Mouse (Mus musculus) c-Kit-positive CD71-positive TER-119-negative erythroid progenitor cells, embryonic 14.5 days (primary cell): ENCODE measurements at regions not wholly inside any gene's neighbourhood (a gene's known extent, or its start where the extent isn't known, plus 50 kb on each side); places are given as distances from the start of the nearest gene placed in this dataset.

ENCODE experiments used
- DNase-seq: peaks from one replicate; pipeline ENCODE4 v3.0.0-alpha.2; 2013; ENCODE audit warnings: low read depth

GRCm38 (mm10) chr3:100401080-100401479, 88.0 kb downstream of the Tent5c start:
- no peak for DNase-seq

- no peak for DNase-seq
These were observed 91.6 kb downstream of the Tent5c start for GRCm38 (mm10) chr3:100397491-100397890.

DNA sequence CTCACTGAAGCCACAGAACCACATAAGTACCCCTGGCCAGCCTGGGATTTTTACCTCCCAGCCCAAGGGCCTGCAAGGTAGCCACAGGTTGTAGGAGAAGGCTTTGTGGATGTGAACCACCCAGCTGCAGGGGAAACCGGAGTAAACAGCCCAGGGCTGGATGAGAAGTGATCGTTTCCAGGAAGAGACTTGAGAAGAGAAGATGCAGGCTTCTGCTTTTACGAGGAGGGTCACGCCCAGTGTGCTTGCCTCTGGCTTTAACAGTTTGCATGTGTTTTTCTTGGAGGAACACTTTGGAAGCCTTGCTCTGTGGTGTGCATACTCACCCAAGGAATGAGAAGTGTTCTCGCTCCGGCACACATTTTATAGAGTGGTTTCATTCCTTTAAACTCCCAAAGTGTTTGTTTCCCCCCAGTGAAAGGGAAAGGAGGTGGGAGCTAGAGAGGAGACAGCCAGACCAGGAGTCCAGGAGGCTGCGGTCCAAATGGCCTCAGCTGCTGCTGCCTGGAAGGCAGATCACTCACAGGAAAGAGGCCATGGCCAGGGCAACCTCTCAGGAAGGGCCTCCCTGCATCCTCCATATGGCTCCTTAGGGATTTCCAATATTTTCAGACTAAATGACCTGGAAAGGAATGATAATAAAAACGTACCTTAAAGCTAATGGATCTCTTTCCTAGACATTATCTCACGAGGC, 94.1 kb downstream of the Tent5c start:
- no peak for DNase-seq

- DNase-seq = no peak
These were observed 95.2 kb downstream of the Tent5c start for GRCm38 (mm10) chr3:100393956-100394355.

DNA sequence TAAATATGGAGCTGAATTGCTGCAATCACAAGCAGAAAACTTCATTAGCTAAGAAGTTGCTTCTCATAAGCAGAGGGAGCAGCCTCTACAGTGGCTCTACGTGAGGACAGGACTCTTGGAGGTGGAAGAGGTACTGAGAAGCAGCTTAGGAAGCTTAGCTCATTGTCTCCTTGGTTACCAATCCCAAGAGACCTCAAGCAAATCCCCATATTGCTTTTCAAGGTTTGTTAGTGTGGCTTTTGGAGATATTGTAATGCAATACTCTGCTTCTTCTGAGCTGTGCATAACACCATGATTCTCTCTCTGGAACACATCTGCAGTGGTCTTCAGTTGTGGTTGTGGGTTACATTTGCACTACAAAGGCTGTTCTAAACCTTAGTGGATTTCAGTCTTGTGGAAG, 106.9 kb downstream of the Tent5c start:
- no peak for DNase-seq

GRCm38 (mm10) chr3:100381363-100381762, 107.8 kb downstream of the Tent5c start:
- DNase-seq = no peak

DNA sequence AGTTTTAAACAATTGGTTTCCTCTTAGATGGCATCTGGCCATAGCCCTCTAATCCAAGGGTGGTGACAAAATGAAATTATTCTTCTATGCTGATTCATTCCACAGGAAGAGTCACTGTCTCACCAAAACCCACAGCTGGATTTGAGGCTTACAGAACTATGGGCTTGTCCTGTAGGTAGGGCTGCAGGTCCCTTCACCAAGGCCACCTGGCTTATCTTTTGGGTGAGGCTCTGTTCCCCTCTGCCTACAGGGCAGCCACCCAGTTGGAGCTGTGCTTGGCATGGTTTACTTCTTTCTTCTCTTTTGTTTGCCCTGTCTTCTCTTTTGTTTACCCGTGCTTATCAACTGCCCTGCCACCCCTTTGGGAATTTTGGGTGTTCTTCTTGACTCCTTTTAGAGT, 113.0 kb downstream of the Tent5c start:
- DNase-seq = no peak

DNA sequence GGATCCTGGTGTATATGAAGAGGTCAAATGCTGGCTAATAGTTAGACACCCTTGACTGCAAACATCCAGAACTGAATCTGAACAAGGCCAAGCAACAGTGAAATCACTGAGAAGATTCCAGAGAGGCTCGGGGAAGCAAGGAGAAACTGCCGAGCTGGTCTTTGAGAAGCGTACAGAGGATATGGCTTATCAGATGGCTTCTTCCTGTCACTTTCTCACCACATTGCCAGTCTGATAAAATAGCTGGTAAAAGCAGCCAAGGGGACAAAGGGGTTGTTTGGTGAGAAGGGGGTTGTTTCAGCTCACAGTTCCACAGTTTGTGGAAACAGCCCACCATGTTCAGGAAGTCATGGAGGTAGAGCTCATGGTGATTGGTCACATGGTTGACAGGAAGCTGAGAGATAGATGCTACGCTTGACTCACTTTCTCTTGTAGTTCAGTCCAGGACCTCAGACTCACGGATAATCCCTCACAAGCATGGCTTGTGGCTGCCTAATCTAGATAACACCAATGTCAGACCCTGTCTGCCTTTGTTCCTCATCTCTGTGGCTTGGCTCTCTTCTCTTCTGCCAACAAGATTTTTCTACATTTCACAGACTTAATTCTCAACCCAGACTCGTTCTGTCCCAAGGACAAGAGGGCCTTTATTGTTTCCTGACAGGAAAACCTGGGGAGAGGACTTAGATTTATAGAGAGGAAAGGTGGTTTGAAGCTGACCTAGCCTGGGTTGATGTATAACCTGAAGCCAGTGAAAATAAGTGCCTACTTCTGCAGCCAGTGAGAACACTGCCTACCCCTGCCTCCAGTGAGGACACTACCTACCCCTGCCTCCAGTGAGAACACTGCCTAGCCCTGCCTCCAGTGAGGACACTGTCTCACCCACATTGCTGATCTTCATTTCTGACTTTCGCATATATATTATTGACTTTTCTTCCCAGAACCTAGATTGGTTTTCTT, 122.0 kb downstream of the Tent5c start:
- DNase-seq = no peak

DNA sequence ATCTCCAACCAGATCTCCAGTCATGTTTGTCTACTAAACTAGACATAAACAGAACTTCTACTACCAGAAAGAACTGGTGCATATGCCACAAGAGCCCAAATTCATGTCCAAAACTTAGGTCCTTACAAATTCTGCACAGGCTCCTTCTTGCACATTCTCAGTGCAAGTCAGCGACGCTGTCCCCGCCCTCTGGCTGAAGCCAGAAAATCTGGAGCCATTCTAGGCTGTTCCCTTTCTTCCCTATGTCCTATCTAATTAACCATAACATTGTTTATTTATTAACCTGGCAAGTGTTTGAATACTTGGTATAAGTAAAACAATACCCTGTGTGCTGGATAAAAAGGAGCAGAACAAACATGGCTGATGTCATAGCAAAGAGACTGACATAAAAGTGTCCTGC, 122.7 kb downstream of the Tent5c start:
- no peak for DNase-seq

DNA sequence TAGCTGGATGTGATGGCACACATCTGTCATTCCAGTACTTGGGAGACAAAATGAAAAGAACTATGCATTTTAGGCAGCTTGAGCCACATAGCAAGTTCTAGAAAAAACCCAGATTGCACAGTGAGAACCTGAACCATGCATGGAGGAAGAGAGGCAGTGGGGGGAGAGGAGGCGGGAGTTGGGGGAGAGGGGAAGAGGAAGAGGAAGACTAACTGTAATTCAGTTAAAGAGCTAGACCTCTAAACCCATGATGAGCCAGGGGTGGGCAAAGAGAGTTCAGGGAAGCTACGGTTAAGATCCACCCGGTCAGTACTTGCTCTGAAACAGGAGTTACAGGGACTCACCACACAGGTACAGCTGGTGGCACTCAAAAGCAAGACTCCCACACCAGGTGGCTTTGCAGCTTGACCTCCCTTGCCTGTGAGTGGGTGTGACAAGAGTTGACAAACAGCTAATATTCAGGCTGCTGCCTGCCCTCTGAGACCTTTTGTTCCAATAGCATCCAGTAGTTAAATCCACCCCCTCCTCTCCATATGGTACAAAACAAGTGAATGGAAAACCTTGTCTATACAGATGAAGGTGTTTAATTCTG, 123.7 kb downstream of the Tent5c start:
- DNase-seq = no peak

DNA sequence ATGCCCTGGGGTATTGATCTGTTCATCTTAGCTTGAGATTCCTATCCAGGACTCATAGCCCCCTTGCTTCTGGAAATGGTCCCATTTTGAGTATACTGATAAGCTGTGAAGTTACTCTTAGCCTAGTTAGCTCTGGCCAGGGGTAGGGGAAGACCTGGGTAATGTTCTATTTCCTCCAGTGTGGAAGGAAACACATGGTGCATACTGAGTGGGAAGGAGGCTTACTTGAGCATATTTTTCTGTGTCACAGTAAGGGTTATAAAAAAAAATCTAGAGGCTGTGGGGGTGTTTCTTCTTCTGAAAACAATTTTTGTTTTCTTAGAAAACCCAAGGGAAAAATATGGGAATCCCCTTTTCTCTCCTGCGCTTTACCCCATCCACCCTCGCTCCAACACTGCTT, 124.4 kb downstream of the Tent5c start:
- DNase-seq = no peak

DNA sequence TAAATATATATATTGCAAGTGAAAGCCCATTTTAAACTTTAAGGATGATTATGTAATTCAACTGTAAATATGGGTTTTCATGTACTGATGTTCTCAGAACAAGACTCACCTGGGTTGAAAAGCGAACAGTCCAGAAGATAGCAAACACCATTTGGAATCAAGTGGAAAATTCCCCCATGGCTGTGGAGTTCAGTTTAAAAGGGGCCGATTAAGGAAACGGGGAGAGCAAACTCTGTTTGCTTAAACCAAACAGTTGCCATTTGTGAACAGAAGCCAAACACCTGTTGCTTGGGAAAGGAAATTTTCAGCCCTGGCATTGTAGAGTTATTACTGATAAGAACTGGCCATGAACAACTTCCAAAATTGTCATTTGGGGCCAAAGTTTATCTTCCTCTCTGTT, 126.1 kb downstream of the Tent5c start:
- no peak for DNase-seq

- no peak for DNase-seq
These were observed 129.1 kb downstream of the Tent5c start for GRCm38 (mm10) chr3:100360019-100360418.

- peak; percentile 34 for DNase-seq
These were observed 130.1 kb downstream of the Tent5c start for GRCm38 (mm10) chr3:100359036-100359435.

GRCm38 (mm10) chr3:100333478-100333877, 155.6 kb downstream of the Tent5c start:
- no peak for DNase-seq

GRCm38 (mm10) chr3:100318357-100318756, 156.2 kb upstream of the Wdr3 start:
- DNase-seq = no peak

GRCm38 (mm10) chr3:100287818-100288217, 125.6 kb upstream of the Wdr3 start:
- DNase-seq = no peak

- DNase-seq = no peak
These were observed 104.8 kb upstream of the Wdr3 start for GRCm38 (mm10) chr3:100266976-100267375.

DNA sequence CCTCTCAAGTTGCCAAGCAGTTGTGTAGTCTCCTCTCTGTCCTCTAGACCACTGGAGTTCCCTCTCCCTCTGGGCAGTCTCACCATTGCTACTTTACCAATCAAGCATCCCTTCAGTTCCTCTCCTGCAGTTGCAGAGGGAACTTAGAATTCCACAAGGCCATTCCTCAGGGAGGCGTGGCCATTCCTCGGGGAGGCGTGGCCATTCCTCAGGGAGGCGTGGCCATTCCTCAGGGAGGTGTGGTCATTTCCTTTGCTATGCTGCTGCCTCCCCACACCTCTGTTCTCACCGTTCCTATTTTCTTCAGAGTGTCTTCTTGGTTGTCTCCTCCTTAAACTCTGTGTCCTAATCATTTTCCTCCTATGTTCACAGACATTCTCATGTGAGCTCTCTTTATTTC, 102.8 kb upstream of the Wdr3 start:
- DNase-seq = no peak
